Mouse (Mus musculus): ENCODE data around the gene Evi2. TPM values are rescaled to one million over a fixed set of nuclear protein-coding genes. Genes with fewer than 3 reads are reported as not detected.

The Evi2 gene
- total RNA-seq (2023): 10 to 100 TPM; 19.8 to 22.6 TPM

DNA sequence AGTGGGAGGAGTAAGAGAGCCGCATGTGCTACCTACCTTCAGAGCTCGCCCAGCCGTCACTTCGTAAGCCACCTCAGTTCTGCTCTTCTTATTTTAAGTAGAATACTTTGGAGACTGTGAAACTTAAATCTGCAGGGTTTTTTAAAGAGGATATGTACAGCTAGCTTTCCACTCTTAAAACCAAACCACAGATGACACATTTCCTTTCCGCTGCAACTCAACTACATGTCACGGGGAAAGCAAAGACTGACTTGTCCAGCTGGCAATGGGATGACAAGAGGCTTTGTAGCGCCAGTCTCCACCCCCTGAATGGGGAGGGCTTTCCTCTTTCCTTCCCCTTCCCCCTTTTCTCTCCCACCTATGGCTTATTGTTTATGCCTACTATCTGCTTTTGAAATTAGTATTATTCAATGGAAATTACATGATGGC lies at the start of gene Evi2, which contains the start of gene Evi2a:
Gene Evi2, minus strand, starts transcription at position 257 of the 429 bp plus-strand sequence.
Gene Evi2a, minus strand, starts transcription at position 277 of the 429 bp plus-strand sequence.

DNA sequence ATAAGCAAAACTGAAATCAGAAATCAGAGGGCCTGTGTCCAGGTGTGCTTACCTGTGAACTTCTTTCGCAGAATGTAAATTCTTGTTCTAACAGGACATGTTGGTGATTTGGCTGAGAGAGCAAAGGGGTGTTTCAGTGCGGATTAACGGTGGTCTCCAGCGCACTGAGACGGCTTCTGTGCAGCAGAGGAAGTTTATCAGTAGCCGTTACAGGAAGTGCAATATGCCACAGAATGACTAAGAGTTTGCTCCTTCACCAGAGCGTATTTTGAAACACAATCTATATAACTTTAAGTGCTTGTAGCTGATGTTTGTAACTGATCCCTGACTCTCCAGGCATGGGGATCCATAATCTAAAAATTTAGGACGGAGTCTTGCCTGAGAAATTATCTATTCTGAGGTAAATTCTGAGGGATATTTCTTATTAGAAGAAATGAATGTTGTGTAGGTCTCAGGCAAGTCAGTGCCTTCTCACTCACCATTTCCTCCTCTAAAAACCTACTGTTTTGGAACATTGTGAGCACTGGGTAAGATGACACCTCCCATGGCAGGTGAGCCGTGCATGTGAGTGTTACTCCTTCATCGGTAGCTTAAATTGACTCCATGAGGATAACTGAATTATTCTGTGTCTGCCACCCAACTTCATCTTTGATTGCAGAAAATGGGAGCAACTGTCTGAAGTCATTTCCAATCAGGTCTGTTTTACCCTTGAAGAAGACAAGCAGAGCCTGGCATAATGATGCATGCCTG lies 6.7 kb downstream of the Evi2 start, which contains the start of gene Evi2b:
Gene Evi2b, minus strand, starts transcription at position 203 of the 750 bp plus-strand sequence.

DNA sequence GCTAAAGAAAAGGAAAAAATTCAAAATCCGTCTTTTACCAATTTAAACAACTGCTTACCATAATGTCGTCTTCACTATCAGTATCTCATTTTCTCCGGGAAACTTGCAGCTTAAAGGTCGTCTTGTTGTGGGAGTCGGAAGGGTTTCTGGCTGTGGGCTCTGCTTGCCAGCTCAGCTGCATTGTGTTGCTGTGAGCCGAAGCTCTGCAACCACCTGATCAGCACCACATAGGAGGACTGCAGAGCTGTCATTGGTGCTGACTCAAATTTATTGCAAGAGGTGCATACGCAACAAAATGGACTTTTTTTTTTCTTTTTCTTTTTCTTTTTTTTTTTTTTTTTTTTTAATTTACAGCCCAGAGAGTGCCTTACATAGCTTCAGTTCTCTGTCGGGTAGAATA lies 26.5 kb downstream of the Evi2 start, which contains the start of gene Omg:
Gene Omg, minus strand, starts transcription at position 240 of the 400 bp plus-strand sequence.

Other genes starting within 250 kb of the Evi2 start
- gene Gm9964, start 233.7 kb downstream of the Evi2 start, total RNA-seq (2023): 1 to 10 TPM; 1.8 to 2.2 TPM
- 10 to 100 TPM; 29.4 to 38.8 TPM for gene Nf1, start 190.9 kb downstream of the Evi2 start, total RNA-seq (2023)
- gene Omg, start 26.5 kb downstream of the Evi2 start, total RNA-seq (2023): under 1 TPM; 0.42 to 0.70 TPM
- 100 to 1,000 TPM; 269 to 299 TPM for gene Evi2b, start 6.8 kb downstream of the Evi2 start, total RNA-seq (2023)
- gene Evi2a, start within 50 bp of the Evi2 start, total RNA-seq (2023): 100 to 1,000 TPM; 209 to 223 TPM
- gene Rab11fip4, start 60.6 kb upstream of the Evi2 start, total RNA-seq (2023): 1 to 10 TPM; 2.5 to 2.7 TPM

All from monocyte, adult 59 days (primary cell).